Mouse (Mus musculus) MEL (cell line): Measurements from ENCODE around the gene Olfr654.

ENCODE experiments used
- BHLHE40 ChIP-seq: IDR thresholded peaks from 2 replicates; pipeline ENCODE4 v1.6.1; 2012; ENCODE audit warnings: low read depth, mild to moderate bottlenecking, inconsistent platforms, low read length, improper control_type of control experiment, borderline replicate concordance
- CTCF ChIP-seq, 3 experiments: IDR thresholded peaks in 2 of 3; conservative IDR thresholded peaks in 1 of 3; 2 replicates each; pipeline ENCODE4 v1.5.1; 2011 to 2012; ENCODE audit warnings: low read length in 3 of 3, low read depth in 2 of 3, mild to moderate bottlenecking in 2 of 3, improper control_type of control experiment in 1 of 3, inconsistent platforms in 1 of 3, mixed read lengths in 1 of 3, moderate library complexity in 1 of 3; ENCODE audit not compliant: control insufficient read depth in 1 of 3, insufficient read depth in 1 of 3, poor library complexity in 1 of 3, severe bottlenecking in 1 of 3
- ELF1 ChIP-seq: IDR thresholded peaks from 2 replicates; pipeline ENCODE4 v1.6.1; 2014; ENCODE audit warnings: low read depth, mild to moderate bottlenecking, inconsistent platforms, low read length, improper control_type of control experiment, moderate library complexity
- GABPA ChIP-seq: IDR thresholded peaks from 2 replicates; pipeline ENCODE4 v1.6.1; 2012; ENCODE audit warnings: low read depth, mild to moderate bottlenecking, inconsistent platforms, low read length, improper control_type of control experiment, moderate library complexity
- POLR2A ChIP-seq, 2 experiments: IDR thresholded peaks; 2 replicates each; pipeline ENCODE4 v1.6.1; 2011 to 2012; ENCODE audit warnings: low read length in 2 of 2, mild to moderate bottlenecking in 2 of 2, control low read depth in 1 of 2, improper control_type of control experiment in 1 of 2, low read depth in 1 of 2, moderate library complexity in 1 of 2; ENCODE audit not compliant: control insufficient read depth in 1 of 2, insufficient read depth in 1 of 2, poor library complexity in 1 of 2

DNA sequence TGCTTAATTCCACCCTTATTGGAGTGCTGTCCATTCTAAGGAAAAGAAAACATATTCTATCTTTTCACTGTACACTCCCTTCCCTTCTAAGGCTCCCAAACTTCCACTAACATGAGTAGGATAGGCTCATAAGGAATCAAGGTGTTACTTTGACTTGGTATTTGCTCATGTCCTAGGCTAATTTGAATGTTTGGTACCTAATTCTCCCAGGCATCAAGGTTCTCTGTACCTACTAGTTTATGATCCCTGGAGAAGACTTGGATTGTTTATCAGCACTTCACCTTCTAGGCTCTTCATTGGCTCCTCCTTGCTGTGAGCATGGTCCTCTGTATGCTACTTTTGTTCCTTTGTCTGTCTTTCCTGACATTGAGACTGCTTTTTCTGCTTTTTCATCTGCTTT is 26.2 kb upstream of the Olfr654 start, which contains the start of gene Olfr652:
- TF ChIP-seq POLR2A (IDR thresholded peaks at IDR 0.05; ENCODE audit: control insufficient read depth in 1 of 2, insufficient read depth in 1 of 2, low read depth in 1 of 2, low read length in 2 of 2, poor library complexity in 1 of 2), result no peak
- no peak for TF ChIP-seq ELF1
- no peak for TF ChIP-seq CTCF (IDR thresholded peaks at IDR 0.05 in 2 of 3, conservative IDR thresholded peaks at IDR 0.05 in 1 of 3; ENCODE audit: control insufficient read depth in 1 of 3, insufficient read depth in 1 of 3, low read depth in 2 of 3, low read length in 3 of 3, poor library complexity in 1 of 3, severe bottlenecking in 1 of 3)
- no peak for TF ChIP-seq GABPA
- no peak for TF ChIP-seq BHLHE40
